Mouse (Mus musculus) activated CD4-positive, CD25-positive, alpha-beta regulatory T cell, adult 4 months (primary cell): Measurements from ENCODE around the gene Elobl. TPM values are rescaled to one million over a fixed set of nuclear protein-coding genes. Genes with fewer than 3 reads are reported as not detected.

Source experiments
- ATAC-seq: one replicate; pipeline ENCODE4 v1.8.0; 2017
- polyA plus RNA-seq, 2 experiments: library from polyadenylated mRNA; unstranded; fragments of 100-300 nt; shearing (Covaris generic); gene quantifications; one replicate each; pipeline ENCODE4 v1.2.1; 2017

The Elobl gene
- polyA plus RNA-seq, 2 experiments from 2014 or later = not detected

GRCm38 (mm10) chr11:88934089-88935000, 32.4 kb downstream of the Elobl start:
- no peak for ATAC-seq

GRCm38 (mm10) chr11:88933030-88933429, 33.7 kb downstream of the Elobl start:
- ATAC-seq = no peak

GRCm38 (mm10) chr11:88931692-88932530, 34.8 kb downstream of the Elobl start:
- no peak for ATAC-seq

GRCm38 (mm10) chr11:88926566-88926965, 40.2 kb downstream of the Elobl start:
- ATAC-seq = no peak

Other genes starting within 250 kb of the Elobl start
- 10 to 100 TPM; 21.6 to 25.6 TPM for gene Msi2, start 248.4 kb downstream of the Elobl start, polyA plus RNA-seq
- gene Akap1, start 102.3 kb downstream of the Elobl start, polyA plus RNA-seq = 1 to 10 TPM; 1.5 to 2.0 TPM
- 10 to 100 TPM; 24.0 to 33.4 TPM for gene Scpep1, start 11.5 kb downstream of the Elobl start, polyA plus RNA-seq
- 1 to 10 TPM; 4.8 to 6.5 TPM for gene Coil, start 3.3 kb upstream of the Elobl start, polyA plus RNA-seq
- 10 to 100 TPM; 10.3 to 15.4 TPM for gene Trim25, start 32.4 kb upstream of the Elobl start, polyA plus RNA-seq
- gene Dgke, start 99.9 kb upstream of the Elobl start, polyA plus RNA-seq = 1 to 10 TPM; 3.7 to 4.9 TPM
- not detected for gene Gm525, start 106.9 kb upstream of the Elobl start, polyA plus RNA-seq